Mouse (Mus musculus): ENCODE data around the gene Olfr884.

Olfr884 gene

GRCm38 (mm10) chr9:38046255-38046654, at the start of gene Olfr884:
Olfr884 (plus strand) TSS chr9:38046555.
- DNase-seq, result no peak

- no peak for DNase-seq
Measured at GRCm38 (mm10) chr9:37998581-37999204, 47.7 kb upstream of the Olfr884 start.

- DNase-seq, result no peak
Measured at GRCm38 (mm10) chr9:38000021-38000420, 46.3 kb upstream of the Olfr884 start.

- DNase-seq, result no peak
Measured at GRCm38 (mm10) chr9:38025508-38025907, 20.8 kb upstream of the Olfr884 start, which contains the start of gene Olfr883. Olfr883 (plus strand) TSS chr9:38025808.

- DNase-seq, result no peak
Measured at GRCm38 (mm10) chr9:38061022-38061421, 14.7 kb downstream of the Olfr884 start, which contains the start of gene Olfr885. Olfr885 (plus strand) TSS chr9:38061322.

GRCm38 (mm10) chr9:38083772-38084171, 37.4 kb downstream of the Olfr884 start, which contains the start of gene Olfr887:
Olfr887 (plus strand) TSS chr9:38084072.
- DNase-seq, result no peak

Measured in cerebellum, adult 9-10 months (tissue).